Mouse (Mus musculus) liver, adult 2 months (tissue): ENCODE data around the gene Prkcd. TPM values are rescaled to one million over a fixed set of nuclear protein-coding genes. Genes with fewer than 3 reads are reported as not detected.

Source experiments
- DNase-seq: peaks from one replicate; pipeline ENCODE4 v3.0.0-alpha.2; 2011; ENCODE audit warnings: low read depth, low spot score; ENCODE audit errors: extremely low read depth
- H3K27ac ChIP-seq: fragments of 200-500 bp; replicated peaks from 2 replicates; pipeline ENCODE4 v1.5.1; 2012; ENCODE audit warnings: low read depth, mild to moderate bottlenecking, control low read depth, inconsistent platforms, low read length; ENCODE audit not compliant: insufficient read depth
- H3K27me3 ChIP-seq: fragments of 200-500 bp; 2 replicates; pipeline ENCODE4 v1.6.1; 2012; ENCODE audit warnings: mild to moderate bottlenecking, moderate library complexity, low read length, inconsistent platforms; ENCODE audit not compliant: control insufficient read depth, insufficient read depth
- H3K36me3 ChIP-seq: fragments of 200-500 bp; 2 replicates; pipeline ENCODE4 v1.6.1; 2012; ENCODE audit warnings: low read length, inconsistent platforms; ENCODE audit not compliant: control insufficient read depth, insufficient read depth
- H3K4me1 ChIP-seq: fragments of 200-500 bp; 2 replicates; pipeline ENCODE4 v1.6.1; 2011; ENCODE audit warnings: low read length; ENCODE audit not compliant: control insufficient read depth, insufficient read depth
- H3K4me3 ChIP-seq: fragments of 200-500 bp; 2 replicates; pipeline ENCODE4 v1.5.1; 2011; ENCODE audit warnings: low read depth, mild to moderate bottlenecking, control low read depth, low read length, moderate library complexity; ENCODE audit not compliant: insufficient read depth
- H3K79me2 ChIP-seq: fragments of 200-500 bp; 2 replicates; pipeline ENCODE4 v1.6.1; 2012; ENCODE audit warnings: inconsistent platforms, mild to moderate bottlenecking, low read length, moderate library complexity; ENCODE audit not compliant: control insufficient read depth, insufficient read depth
- H3K9ac ChIP-seq: fragments of 200-500 bp; 2 replicates; pipeline ENCODE4 v1.6.1; 2012; ENCODE audit warnings: low read depth, mild to moderate bottlenecking, control low read depth, inconsistent platforms, low read length
- CTCF ChIP-seq: fragments of 200-500 bp; IDR thresholded peaks from 2 replicates; pipeline ENCODE4 v1.5.1; 2011; ENCODE audit warnings: low read depth, low read length, control low read depth
- POLR2A ChIP-seq: fragments of 200-500 bp; IDR thresholded peaks from 2 replicates; pipeline ENCODE4 v1.6.1; 2011; ENCODE audit warnings: low read length, control low read depth; ENCODE audit not compliant: insufficient read depth; ENCODE audit errors: extremely low read depth
- WGBS: fragments of 180-500 bp; shearing (Covaris S2); methylation state at CpG from one replicate; pipeline ENCODE4 v1.1.7; 2018; 5-methylcytosine and 5-hydroxymethylcytosine counted together
- polyA plus RNA-seq: library from polyadenylated mRNA; depleted of rRNA; stranded (reverse); fragments of >200 nt; gene quantifications from 2 replicates; pipeline ENCODE4 v1.2.3, GENCODE M21; 2012
- total RNA-seq: library from RNA; depleted of rRNA; stranded (reverse); fragments of >200 nt; gene quantifications from 2 replicates; pipeline ENCODE4 v1.2.3, GENCODE M21; 2014

Gene Prkcd
- total and polyA plus RNA-seq, 2 experiments, result 7.7 to 14.9 TPM

GRCm38 (mm10) chr14:30575791-30576190, 50.2 kb downstream of the Prkcd start:
- H3K4me1 ChIP-seq, result no peaks in the 10 kb centered on the region
- no peak overlapping the region for H3K4me3 ChIP-seq
- no peak for DNase-seq
- 82% methylated on average over 7 of the region's 7 CpGs for WGBS
- H3K36me3 ChIP-seq, result peaks cover 19% of the 10 kb centered on the region
- H3K79me2 ChIP-seq, result no peaks in the 10 kb centered on the region
- no peak for TF ChIP-seq POLR2A
- no peak for TF ChIP-seq CTCF
- H3K9ac ChIP-seq, result no peak overlapping the region
- no peak overlapping the region for H3K27ac ChIP-seq
- no peaks in the 10 kb centered on the region for H3K27me3 ChIP-seq

- H3K36me3 ChIP-seq, result peaks cover 24% of the 10 kb centered on the region
- H3K27ac ChIP-seq, result no peak overlapping the region
- H3K4me3 ChIP-seq, result no peak overlapping the region
- TF ChIP-seq POLR2A (no peak), CTCF (peak; percentile 46)
- no peak overlapping the region for H3K9ac ChIP-seq
- peak; percentile 55 for DNase-seq
- 0 out of 2 replicates have a peak, but pooled peaks cover 3% of the 10 kb centered on the region for H3K4me1 ChIP-seq
- no peaks in the 10 kb centered on the region for H3K79me2 ChIP-seq
- 66% methylated on average over 6 of the region's 6 CpGs for WGBS
- no peaks in the 10 kb centered on the region for H3K27me3 ChIP-seq
Measured at GRCm38 (mm10) chr14:30573983-30574584, 51.9 kb downstream of the Prkcd start.

- H3K9ac ChIP-seq, result no peak overlapping the region
- no peak for TF ChIP-seq POLR2A
- no peak for TF ChIP-seq CTCF
- H3K27me3 ChIP-seq, result no peaks in the 10 kb centered on the region
- no peak for DNase-seq
- no peak overlapping the region for H3K4me3 ChIP-seq
- H3K36me3 ChIP-seq, result peaks cover 32% of the 10 kb centered on the region
- 45% methylated on average over 8 of the region's 8 CpGs for WGBS
- 0 out of 2 replicates have a peak, but pooled peaks cover 3% of the 10 kb centered on the region for H3K4me1 ChIP-seq
- H3K79me2 ChIP-seq, result no peaks in the 10 kb centered on the region
- no peak overlapping the region for H3K27ac ChIP-seq
Measured at GRCm38 (mm10) chr14:30573235-30573634, 52.8 kb downstream of the Prkcd start.

GRCm38 (mm10) chr14:30572253-30572652, 53.8 kb downstream of the Prkcd start:
- H3K4me1 ChIP-seq, result 0 out of 2 replicates have a peak, but pooled peaks cover 3% of the 10 kb centered on the region
- H3K36me3 ChIP-seq, result peaks cover 39% of the 10 kb centered on the region
- no peak for DNase-seq
- TF ChIP-seq POLR2A, result no peak
- no peak for TF ChIP-seq CTCF
- no peak overlapping the region for H3K27ac ChIP-seq
- H3K27me3 ChIP-seq, result no peaks in the 10 kb centered on the region
- H3K4me3 ChIP-seq, result no peak overlapping the region
- H3K79me2 ChIP-seq, result no peaks in the 10 kb centered on the region
- H3K9ac ChIP-seq, result no peak overlapping the region
- 89% methylated on average over 10 of the region's 10 CpGs for WGBS

GRCm38 (mm10) chr14:30570303-30570702, 55.7 kb downstream of the Prkcd start:
- 23% methylated on average over 9 of the region's 9 CpGs for WGBS
- Histone ChIP-seq H3K9ac (no peak overlapping the region), H3K27me3 (no peaks in the 10 kb centered on the region), H3K36me3 (peaks cover 39% of the 10 kb centered on the region), H3K4me3 (no peak overlapping the region), H3K27ac (no peak overlapping the region), H3K79me2 (no peaks in the 10 kb centered on the region), H3K4me1 (peaks cover 6% of the 10 kb centered on the region; the same call in 1 of the 2 replicates)
- peak; percentile 66 for DNase-seq
- TF ChIP-seq CTCF (no peak), POLR2A (no peak)

- H3K4me3 ChIP-seq, result no peak overlapping the region
- H3K9ac ChIP-seq, result no peak overlapping the region
- DNase-seq, result no peak
- H3K27ac ChIP-seq, result no peak overlapping the region
- no peaks in the 10 kb centered on the region for H3K79me2 ChIP-seq
- peaks cover 34% of the 10 kb centered on the region for H3K36me3 ChIP-seq
- H3K4me1 ChIP-seq, result peaks cover 6% of the 10 kb centered on the region; the same call in 1 of the 2 replicates
- 90% methylated on average over 9 of the region's 9 CpGs for WGBS
- no peak for TF ChIP-seq POLR2A
- TF ChIP-seq CTCF, result no peak
- no peaks in the 10 kb centered on the region for H3K27me3 ChIP-seq
Measured at GRCm38 (mm10) chr14:30568016-30568415, 58.0 kb downstream of the Prkcd start.
